Mouse (Mus musculus) kidney, adult 8-10 months (tissue): ENCODE data around the gene Ptrh2.
A peak's percentile ranks its signal among the peaks of the same experiment; 100 is the strongest.
"Not testable (repeated sequence)": the region's sequence is repeated elsewhere in the genome, so short reads cannot be mapped to it uniquely, and the experiment has no call there.

Source experiments
- DNase-seq, 2 experiments: peaks; one replicate each; pipeline ENCODE4 v3.0.0; 2022

Ptrh2 gene

GRCm38 (mm10) chr11:86734241-86734939, 50.6 kb downstream of the Ptrh2 start:
- DNase-seq = peak in 1 of 2 experiments; percentile 45

- DNase-seq = no peak
These were observed 51.2 kb downstream of the Ptrh2 start for GRCm38 (mm10) chr11:86734993-86735392.

GRCm38 (mm10) chr11:86737301-86738000, 53.7 kb downstream of the Ptrh2 start:
- peak in 1 of 2 experiments; percentile 42 for DNase-seq

DNA sequence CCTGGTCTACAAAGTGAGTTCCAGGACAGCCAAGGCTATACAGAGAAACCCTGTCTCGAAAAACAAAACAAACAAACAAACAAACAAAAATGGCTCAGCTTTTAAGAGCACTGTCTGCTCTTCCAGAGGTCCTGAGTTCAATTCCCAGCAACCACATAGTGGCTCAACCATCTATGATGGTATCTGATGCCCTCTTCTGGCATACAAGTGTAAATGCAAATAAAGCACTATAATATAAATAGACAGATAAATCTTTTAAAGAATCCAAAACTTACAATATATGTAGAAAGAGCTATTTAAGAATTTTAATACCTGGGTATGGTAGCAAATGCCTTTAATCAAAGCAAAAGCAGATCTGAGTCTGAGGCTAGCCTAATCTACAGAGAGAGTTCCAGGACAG, 54.5 kb downstream of the Ptrh2 start:
- not testable (repeated sequence) for DNase-seq

DNA sequence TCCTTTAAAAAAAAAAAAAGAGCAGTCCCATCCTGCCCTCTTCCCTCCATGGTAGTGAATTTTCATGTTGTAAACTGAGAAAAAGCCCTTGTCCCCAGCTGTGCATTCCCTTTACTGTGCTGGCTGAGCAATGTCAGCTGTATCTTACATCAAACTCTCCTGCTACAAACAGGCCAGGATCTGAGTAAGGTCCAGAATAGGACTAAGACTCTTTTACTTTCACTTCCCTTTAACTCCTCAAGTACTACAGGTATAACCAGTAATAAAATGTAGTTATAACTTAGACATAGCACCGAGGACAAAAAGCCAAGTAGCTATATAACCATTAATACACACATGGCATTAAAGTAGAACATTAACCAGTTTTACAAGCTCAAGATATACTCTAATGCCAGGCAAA, 55.2 kb downstream of the Ptrh2 start:
- DNase-seq = no peak

GRCm38 (mm10) chr11:86739470-86739869, 55.7 kb downstream of the Ptrh2 start:
- DNase-seq = no peak

- no peak for DNase-seq
These were observed 57.7 kb downstream of the Ptrh2 start for GRCm38 (mm10) chr11:86741505-86741904.
